Mouse (Mus musculus) subcutaneous adipose tissue, adult 2 months (tissue): ENCODE results near the gene Fam76b. TPM values are rescaled to one million over a fixed set of nuclear protein-coding genes. Genes with fewer than 3 reads are reported as not detected.

Source experiments
- polyA plus RNA-seq: library from polyadenylated mRNA; depleted of rRNA; stranded (reverse); fragments of >200 nt; gene quantifications from 2 replicates; pipeline ENCODE4 v1.2.3, GENCODE M21; 2012; ENCODE audit warnings: low replicate concordance; rRNA removed

Gene Fam76b
- polyA plus RNA-seq, result 5.1 and 6.5 TPM in 2 replicates

GRCm38 (mm10) chr9:13827406-13828086 lies at the start of gene Fam76b:
TSS of gene Fam76b (plus strand) at chr9:13827716.

GRCm38 (mm10) chr9:13826832-13827405 lies 597 bp upstream of the Fam76b start, which contains the start of gene Cep57:
TSS of gene Cep57 (minus strand) at chr9:13827107.

Other genes starting within 250 kb of the Fam76b start
- gene Mtmr2, start 79.3 kb upstream of the Fam76b start, polyA plus RNA-seq, result 17.8 and 35.4 TPM in 2 replicates
- gene Cep57, start 609 bp upstream of the Fam76b start, polyA plus RNA-seq, result 7.1 and 11.2 TPM in 2 replicates